Mouse (Mus musculus) heart, adult 9 months (tissue): ENCODE results near the gene Fdxacb1.

Experiments used
- DNase-seq, 2 experiments: peaks; one replicate each; pipeline ENCODE4 v3.0.0; 2022; ENCODE audit warnings: low spot score in 2 of 2

The Fdxacb1 gene

DNA sequence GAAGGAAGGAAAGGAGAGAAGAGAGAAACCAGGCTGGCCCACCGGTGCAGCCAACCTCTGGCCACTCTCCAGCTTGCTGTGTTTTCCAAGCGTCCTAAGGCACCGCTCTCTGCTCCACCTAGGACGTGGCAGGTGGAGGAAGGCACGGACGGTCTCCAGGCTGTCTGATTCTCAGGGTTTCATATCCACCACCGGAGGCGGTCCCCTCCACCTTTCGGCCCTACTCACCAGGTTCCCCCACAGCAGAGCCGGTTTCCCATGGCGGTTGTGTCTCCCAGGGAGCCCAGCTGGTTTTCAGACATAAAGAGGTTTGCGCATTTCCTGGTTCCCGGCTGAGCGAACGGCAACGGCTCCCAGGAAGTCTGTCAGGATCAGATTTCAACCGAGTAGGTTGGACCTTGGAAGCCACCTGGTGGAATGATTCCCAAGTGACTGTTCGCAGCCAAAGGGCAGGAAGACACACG lies 21.8 kb upstream of the Fdxacb1 start, which contains the start of gene 2310030G06Rik:
Gene 2310030G06Rik, minus strand, starts transcription at position 323 of the 464 bp plus-strand sequence.
- DNase-seq = no peak

DNA sequence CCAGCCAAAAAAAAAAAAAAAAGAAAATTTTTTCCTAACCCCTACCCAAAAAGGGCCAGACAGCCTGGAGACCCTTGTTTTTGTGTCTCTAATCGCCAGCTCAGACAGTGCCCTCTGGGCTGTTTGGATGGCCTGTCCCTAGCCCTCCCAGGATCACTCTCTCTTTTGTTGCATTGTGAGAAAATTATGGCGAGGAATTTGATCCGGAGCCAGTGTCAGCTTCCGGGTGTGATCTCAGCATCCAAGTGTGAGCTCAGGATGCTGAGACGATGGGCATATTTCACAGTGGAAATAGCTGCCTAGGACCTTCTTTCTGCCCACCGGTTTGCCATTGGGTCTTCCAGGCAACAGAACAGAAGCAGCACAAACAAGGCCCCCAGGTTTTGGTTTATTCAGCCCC lies 17.3 kb upstream of the Fdxacb1 start:
- DNase-seq = no peak

- no peak for DNase-seq
These were observed 16.7 kb upstream of the Fdxacb1 start, which contains the start of gene Cryab for GRCm38 (mm10) chr9:50751323-50751722. TSS of gene Cryab (plus strand) at chr9:50751325.

DNA sequence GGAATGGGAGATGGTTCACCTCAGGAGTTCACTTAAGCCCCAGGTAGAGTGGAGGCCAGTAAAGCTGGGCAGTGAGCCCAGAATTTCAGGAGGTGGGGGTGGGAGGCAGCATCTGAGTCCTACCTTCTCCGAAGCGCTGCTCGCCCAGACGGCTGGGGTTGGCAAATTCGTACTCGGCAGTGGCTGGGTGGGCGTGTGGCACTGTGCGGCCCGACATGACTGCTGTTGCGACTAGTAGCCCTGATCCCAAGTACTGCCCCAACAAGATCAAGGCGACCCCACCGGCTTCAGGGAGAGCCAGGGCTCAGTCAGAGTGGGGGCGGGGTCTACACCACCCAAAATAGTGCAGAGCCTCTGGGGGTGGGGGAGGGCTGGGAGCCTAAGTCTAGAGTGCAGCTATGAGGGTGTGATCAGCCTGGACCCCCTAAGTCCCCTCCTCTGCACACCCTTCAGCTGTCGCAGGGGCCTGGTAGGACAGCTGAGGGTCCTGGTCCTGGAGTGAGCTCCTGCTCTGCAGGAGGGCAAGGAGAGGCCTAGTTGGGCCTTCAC lies 15.9 kb upstream of the Fdxacb1 start, which contains the start of gene Hspb2:
Gene Hspb2, minus strand, starts transcription at position 301 of the 549 bp plus-strand sequence.
- peak in 1 of 2 experiments; percentile 68 for DNase-seq

GRCm38 (mm10) chr9:50752784-50753615 lies 15.0 kb upstream of the Fdxacb1 start:
- DNase-seq = peak; percentile 94

DNA sequence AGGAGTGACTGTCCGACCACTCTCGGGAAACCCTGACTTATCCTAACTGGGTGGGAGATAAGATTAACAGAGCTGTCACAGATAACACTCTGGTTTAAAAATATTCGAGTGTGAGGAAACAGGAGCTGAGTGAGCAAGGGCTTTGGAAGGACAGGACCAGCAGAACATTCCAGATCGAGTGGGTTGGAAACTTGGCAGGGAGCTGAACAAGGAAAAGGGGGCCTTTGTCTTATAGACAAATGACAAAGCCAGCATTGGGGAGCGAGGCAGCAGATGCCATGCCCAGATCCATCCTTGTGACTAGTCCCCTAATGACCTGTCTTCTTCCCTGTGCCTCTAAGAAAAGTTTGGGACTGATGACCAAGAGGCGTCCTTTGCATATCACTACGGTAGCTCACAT lies 14.1 kb upstream of the Fdxacb1 start:
- DNase-seq = peak in 1 of 2 experiments; percentile 52

DNA sequence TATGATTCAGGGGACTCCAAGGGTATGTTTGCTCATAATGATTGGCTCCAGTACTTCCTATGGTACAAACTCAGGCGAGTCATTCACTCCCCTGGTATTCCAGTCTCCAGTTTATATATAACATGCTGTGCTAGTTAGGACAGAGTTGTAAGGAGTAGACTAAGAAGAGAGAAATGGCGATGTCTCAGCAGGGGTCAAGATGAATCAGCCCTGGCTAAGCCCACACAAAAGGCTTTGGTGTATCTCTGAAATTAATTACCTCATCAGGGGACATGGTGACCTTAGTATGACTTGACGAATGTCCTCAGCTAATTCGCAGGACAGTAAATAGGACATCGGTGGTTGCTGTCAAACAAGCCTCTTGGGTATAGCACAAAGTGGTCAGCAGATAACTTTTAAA lies 11.3 kb upstream of the Fdxacb1 start:
- no peak for DNase-seq

GRCm38 (mm10) chr9:50761520-50762243 lies 6.4 kb upstream of the Fdxacb1 start:
- no peak for DNase-seq

DNA sequence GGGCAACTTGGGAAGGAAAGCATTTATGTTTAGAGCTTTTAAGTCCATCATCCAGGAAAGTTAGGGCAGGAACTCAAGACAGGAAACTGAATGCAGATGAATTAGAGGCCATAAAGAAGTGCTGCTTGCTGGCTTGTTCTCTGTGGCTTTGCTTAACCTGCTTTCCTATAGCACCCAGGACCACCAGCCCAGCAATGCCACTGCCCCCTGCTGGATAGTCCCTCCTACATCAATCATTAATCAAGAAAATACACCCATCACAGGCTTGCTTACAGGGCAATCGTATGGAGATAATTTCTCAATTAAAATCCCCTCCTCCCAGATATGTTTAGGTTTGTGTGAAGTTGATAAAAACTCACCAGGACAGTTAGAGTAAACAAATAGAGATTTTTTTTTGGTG lies 4.7 kb upstream of the Fdxacb1 start:
- no peak for DNase-seq

GRCm38 (mm10) chr9:50767531-50768106 lies 417 bp upstream of the Fdxacb1 start:
- no peak for DNase-seq

DNA sequence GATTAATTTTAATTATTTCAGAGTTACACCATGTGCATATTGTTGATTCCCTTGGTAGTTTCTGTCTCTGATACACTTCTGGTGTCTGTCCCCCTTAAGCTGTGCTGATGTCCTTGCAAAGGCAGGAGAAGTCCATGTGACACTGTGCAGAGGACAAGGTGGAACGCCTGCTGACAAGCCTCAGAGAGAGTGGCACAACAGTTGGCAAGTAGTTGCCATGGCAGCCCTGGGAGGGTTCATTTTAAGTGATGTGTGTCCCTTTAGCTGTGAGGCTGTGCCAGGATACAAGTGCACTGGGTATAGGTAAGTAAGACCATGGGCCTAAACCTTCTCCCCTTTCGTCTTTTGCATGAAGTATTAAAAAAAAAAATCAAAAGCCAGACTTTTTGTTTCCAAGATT lies 2.0 kb downstream of the Fdxacb1 start:
- no peak for DNase-seq

GRCm38 (mm10) chr9:50774026-50774462 lies 6.0 kb downstream of the Fdxacb1 start:
- no peak for DNase-seq

DNA sequence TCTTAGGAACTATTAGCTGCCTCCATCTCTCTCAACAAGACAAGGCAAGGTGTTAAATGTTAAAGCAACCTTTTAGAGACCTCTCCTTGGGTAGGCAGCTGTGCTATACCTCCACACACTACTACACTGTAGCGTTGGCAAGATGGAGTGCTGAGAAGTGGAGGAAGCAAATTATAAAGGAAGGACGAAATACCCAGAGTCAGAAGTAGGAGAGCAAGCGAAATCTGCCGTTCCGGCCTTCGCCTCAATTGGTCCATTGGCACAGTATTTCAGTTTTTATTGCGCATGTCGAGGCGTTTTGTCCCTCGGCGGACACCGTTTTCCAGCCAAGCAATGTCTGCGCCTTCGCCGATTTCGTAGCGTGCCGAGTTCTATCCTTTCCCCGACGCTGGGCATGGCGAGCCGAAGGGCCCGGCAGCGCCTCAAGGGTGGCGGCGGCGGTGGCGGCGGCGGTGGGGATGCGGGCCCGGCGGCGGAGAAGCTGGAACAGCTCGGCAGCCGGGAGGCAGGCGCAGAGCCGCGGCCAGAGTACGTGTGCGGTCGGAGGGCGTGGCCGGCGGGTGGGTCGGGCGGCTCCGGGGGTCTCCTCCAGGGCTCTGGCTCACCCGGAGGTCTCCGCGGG lies 7.1 kb downstream of the Fdxacb1 start, which contains the start of the genes Alg9 and 1110032A03Rik:
Gene Alg9, plus strand, starts transcription at position 29 of the 622 bp plus-strand sequence.
Gene 1110032A03Rik, minus strand, starts transcription at position 530 of the 622 bp plus-strand sequence.
- peak; percentile 70 to 87 for DNase-seq

- no peak for DNase-seq
These were observed 7.7 kb downstream of the Fdxacb1 start for GRCm38 (mm10) chr9:50775662-50776126.

- DNase-seq = no peak
These were observed 8.2 kb downstream of the Fdxacb1 start for GRCm38 (mm10) chr9:50776162-50776760.

- DNase-seq = no peak
These were observed 14.1 kb downstream of the Fdxacb1 start for GRCm38 (mm10) chr9:50782155-50782554.

DNA sequence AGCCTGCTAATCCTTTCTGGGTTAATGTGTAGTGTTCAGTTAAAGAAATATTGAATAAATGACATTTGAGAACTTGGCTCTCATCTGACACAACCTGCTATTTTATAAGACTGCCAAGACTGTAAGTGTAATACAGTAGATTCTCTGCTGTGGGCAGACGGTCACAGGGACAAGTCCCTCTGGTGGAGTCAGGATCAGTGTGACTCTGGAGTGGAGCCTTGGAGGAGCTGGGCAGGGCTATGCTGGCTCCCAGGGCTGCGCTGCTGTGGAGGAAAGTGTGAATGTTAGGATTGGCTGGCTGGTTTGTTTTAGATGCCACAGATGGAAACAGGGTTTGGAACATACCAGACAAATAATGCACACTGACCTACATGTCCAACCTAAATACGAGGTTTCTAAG lies 27.2 kb downstream of the Fdxacb1 start:
- DNase-seq = no peak

DNA sequence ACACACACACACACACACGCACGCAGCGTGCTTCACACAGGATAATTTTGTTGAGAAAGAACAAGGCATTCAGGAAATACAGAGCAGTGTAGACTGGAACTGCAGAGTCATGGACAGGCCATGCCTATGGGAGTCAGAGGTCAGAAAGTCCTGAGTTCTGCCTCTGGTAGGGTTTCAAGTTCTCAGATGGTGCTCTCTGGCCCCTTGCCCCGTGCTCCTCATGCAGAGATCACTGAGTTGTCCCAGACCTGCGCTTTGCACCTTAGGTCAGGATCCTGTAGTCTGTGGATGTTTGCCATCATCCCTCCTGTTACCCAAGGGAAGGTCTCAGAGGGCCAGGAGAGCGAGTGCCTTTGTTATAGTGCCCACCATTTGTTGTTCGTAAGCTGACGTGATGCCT lies 28.7 kb downstream of the Fdxacb1 start:
- DNase-seq = no peak

DNA sequence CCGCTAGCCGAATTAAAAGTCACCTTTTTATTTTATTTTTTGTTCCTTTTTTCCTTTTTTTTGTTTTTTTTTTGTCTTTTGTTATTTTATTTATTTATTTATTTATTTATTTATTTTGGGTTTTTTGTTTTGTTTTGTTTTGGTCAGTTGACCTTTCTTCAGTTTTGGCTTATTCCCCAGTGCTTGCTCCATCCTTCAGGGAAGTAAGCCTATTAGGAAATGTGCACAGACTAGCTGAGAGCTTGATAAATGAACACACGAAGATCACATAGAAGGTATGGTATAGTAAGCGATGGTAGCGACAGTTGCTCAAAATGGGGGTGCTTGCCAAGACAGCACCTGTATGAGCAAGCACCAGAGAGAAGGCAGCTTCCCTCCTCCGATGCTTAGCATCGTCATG lies 29.6 kb downstream of the Fdxacb1 start:
- DNase-seq = no peak

- no peak for DNase-seq
These were observed 30.3 kb downstream of the Fdxacb1 start for GRCm38 (mm10) chr9:50798368-50798767.

- peak in 1 of 2 experiments; percentile 6 for DNase-seq
These were observed 32.9 kb downstream of the Fdxacb1 start for GRCm38 (mm10) chr9:50800985-50801384.
